Mouse (Mus musculus) ES-Bruce4 (cell line): ENCODE data around the gene Akap11.

Experiments used
- CTCF ChIP-seq: IDR thresholded peaks from one replicate; pipeline ENCODE4 v1.8.1; 2011; ENCODE audit warnings: low read depth, low read length
- EP300 ChIP-seq: IDR thresholded peaks from 2 replicates; pipeline ENCODE4 v1.6.1; 2011; ENCODE audit warnings: low read depth, low read length; ENCODE audit not compliant: insufficient read depth
- POLR2A ChIP-seq: IDR thresholded peaks from one replicate; pipeline ENCODE4 v1.8.1; 2011; ENCODE audit warnings: low read length; ENCODE audit not compliant: insufficient read depth

DNA sequence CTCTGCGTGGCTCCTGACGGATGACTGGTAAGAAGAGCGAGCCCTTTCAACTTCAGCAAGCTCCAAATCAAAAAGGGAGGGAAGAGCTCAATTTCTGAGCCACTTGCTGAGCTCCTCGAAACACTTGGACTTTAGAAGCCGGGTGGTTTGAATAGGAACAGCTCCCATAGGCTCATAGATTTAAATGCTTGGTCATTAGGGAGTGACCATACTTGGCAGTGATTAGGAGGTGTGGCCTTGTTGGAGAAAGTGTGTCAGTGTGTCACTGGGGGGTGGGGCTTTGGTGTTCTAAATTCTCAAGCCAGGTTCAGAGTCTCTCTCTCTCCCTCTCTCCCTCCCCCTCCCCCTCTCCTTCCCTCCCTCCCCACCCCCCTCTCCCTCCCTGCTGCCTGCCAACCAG is 81.6 kb downstream of the Akap11 start:
- TF ChIP-seq CTCF = no peak
- no peak for TF ChIP-seq POLR2A
- TF ChIP-seq EP300 = no peak
